Mouse (Mus musculus): ENCODE results near the gene Spsb2.

- TF ChIP-seq CTCF (IDR thresholded peaks at IDR 0.05; ENCODE audit: low read depth, low read length) = no peak
- TF ChIP-seq POLR2A (IDR thresholded peaks at IDR 0.05; ENCODE audit: borderline replicate concordance, low read depth, low read length) = no peak
Observed at GRCm38 (mm10) chr6:124806446-124807140, 1.9 kb upstream of the Spsb2 start.

Measured in bone marrow macrophage, adult 2 months (primary cell).